Mouse (Mus musculus) retina, postnatal 7 days (tissue): ENCODE data around the gene Tmem258.

ENCODE experiments used
- DNase-seq: peaks from one replicate; pipeline ENCODE4 v3.0.0-alpha.2; 2012; ENCODE audit warnings: low read depth, low spot score

Gene Tmem258

DNA sequence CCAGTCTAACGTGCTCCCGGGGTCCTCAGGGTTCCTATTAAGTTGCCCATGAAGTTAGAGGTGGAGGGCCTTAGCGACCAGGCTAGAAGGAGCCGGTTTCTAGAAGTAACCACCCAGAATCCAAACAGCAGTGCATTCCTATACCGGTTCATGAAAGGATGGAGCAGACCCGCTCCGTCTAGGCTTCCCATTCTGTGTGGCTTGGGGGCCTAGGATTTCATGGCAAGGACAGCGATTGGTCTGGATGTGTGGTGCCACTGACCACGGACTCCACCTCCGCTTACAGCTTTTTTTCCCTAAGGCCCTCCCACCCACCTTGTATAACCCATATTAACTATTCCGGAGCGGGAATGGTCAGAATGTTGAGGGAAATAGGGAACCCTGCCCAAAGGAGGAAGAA, 19.7 kb upstream of the Tmem258 start:
- DNase-seq: no peak

DNA sequence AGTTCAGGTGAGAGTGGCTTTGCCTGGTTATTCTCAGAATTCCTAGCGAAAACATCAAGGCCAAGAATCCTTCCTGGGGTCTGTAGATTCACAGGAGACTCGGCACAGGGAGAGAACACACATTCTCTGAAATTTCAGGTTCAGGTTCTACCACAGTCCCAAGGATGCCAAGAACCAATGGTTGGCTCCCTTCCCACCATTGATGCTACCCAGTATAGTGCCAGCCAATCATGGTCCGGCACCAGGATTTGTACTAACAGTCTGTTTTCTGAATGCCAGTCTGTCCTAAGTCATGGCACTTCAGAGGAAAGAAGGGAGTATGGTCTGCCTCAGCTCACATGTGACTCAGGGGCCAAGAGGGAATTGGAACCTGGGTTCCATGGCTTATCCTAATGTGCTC, 17.9 kb upstream of the Tmem258 start:
- DNase-seq: no peak

DNA sequence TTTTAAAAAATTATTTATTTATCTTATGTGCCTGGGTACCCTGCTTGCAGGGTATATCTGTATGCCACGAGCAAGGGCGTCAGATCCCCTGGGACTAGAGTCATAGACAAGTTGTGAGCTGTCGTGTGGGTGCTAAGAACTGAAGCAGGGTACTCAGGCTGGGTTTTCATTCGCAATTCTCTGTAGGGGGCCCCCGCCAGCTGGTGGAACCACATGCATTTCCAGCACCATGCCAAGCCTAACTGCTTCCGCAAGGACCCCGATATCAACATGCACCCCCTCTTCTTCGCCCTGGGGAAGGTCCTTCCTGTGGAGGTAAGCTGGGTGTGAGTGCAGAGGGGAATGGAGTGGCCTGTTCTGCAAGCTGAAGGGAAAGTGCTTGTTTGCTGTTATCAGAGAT, 17.2 kb upstream of the Tmem258 start:
- DNase-seq: no peak

DNA sequence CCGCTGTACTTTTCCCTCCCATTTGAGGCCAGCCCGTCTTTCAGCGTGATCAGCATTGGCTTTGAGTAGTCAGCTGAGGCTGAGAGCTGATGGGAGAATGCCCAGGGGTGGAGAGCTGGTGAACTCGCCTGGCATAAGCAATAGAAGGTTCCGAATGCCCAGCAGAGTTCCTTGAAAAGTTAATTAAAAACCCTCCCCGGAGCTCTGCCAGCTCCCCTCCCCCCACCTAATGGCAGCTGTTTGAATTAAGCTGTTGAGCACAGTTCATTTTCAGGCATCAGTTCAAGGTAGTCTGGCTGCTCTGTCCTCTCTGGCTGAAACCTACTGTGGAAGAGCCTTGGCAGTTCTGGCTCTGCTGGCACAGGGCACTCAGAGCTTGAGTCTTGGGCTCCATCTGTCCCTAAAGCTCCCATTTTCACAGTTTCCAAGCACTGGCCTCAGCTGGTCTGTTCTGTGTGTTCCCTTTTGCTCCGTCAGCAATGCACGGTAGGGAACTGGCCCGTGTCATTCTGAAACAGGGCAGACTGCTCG, 15.5 kb upstream of the Tmem258 start:
- no peak for DNase-seq

DNA sequence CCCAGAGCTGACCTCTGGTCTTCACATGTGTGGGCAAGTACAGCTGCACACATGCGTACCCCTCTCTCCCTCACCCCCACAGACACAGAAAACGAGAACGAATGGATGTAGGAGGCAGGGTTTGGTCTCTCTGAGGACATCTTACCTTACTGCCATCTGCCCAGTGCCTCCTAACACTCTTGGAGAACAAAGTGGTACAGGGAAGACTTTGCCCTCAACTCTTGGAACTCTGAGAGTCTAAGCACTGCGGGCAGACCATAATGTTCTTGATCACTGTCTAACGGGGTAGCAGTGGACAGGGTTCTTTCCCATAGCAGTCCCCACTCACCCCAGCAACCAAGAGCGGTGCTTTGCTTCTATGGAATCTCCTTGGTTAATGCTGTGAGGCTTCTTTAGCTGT, 14.8 kb upstream of the Tmem258 start:
- no peak for DNase-seq

DNA sequence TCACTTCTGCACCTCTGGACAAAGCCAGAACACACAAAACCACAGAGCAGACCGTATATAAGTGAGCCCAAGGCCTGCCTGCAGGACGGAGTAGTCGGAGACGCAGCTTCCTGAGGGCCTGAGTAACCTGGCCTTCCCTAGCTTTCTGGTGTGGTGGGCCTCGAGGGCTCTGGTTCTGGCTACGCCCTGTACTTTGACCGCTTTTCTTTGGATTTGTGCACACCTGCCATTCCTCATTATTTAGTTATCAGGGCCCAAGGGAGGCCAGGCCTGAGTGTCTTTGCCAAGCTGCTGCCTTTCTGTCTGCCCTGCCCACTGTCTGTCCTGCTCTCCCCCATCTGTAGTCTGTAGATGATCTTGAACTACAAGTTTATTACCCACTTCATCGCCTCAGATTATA, 13.9 kb upstream of the Tmem258 start:
- DNase-seq: no peak

DNA sequence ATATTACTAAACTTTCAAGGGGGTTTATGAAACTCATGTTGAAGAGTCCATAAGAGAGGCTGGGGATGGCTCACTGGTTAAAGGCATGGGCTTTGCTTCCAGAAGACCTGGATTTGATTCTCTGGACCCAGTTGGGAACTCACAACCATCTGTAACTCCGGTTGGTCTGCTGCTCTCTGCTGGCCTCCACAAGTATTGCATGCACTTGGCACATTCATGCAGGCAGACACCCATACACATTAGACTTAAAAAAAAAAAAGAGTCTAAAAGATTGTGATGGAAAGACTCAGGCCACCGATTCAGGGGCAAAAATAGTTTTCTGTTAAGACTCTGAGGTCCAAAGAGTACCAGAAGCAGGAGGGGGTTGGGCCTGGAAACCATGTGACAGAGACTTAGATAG, 13.0 kb upstream of the Tmem258 start:
- peak; percentile 53 for DNase-seq

DNA sequence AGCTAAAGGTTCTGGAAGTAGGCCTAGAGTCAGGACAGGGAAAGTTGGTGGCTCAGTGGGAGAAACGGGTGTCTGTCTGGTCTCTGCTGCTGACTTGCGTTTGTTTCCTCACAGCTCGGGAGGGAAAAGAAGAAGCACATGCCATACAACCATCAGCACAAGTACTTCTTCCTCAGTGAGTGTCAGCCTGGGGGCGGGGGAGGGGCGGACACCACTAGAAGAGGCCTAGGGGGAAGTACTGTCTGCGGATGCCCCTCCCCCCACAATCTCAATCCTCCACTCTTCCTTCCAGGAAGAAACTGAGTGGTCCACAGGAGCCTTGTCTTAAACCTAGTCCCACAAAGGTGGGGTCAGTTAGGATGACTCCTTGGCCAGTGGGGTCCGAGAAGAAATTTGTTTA, 12.5 kb upstream of the Tmem258 start:
- no peak for DNase-seq

DNA sequence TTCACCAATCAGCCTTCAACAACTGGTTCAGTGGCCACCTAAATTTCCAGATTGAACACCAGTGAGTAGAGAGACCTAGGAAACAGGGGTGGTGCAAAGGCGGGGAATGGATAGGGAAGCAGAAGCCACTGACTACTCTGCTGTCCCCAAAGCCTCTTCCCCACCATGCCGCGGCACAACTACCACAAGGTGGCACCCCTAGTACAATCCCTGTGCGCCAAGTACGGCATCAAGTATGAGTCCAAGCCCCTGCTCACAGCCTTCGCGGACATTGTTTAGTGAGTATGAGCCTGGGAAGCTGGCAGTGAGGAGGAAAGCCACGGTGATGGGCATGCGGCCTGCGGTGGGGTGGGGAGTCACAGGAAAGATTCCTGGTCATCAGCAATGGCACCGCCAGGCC, 9.5 kb upstream of the Tmem258 start:
- DNase-seq: no peak

DNA sequence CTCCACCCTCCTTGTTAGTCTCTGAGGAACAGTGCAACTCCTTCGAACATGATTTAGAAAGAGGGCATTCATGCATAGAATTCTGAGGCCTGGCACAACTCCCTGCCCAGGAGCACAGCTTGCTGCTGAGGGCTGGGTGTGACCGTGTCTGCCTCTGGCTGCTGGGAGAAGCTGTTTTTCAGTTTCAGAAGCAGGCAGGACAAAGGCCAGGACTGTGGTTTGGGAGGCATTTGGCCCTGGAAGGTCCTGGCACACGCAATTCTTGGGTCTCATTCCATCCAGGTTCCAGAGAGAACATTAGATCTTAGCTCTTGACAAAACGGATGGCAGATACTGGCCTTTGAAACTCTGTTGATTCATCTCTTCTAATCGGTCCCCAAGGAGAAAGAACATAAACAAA, 8.6 kb upstream of the Tmem258 start:
- no peak for DNase-seq

DNA sequence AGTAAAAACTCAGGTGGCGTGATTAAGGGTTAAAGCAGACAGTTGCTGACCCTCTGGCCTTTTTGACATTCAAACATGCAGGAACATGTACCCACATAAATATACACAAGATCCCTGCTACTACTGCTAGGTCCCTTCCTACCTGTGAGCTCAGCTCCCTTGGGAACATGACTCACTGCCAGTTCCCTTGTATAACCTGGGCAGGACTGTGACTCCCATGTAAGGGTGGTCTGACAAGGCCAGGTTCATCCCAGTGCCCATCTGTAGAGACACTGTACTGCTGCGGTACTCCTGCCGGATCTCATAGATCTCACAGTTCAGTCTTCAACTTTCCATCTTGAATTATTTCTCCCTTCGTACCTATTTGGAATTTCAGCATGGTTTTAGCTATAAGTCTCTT, 6.7 kb upstream of the Tmem258 start:
- no peak for DNase-seq

DNA sequence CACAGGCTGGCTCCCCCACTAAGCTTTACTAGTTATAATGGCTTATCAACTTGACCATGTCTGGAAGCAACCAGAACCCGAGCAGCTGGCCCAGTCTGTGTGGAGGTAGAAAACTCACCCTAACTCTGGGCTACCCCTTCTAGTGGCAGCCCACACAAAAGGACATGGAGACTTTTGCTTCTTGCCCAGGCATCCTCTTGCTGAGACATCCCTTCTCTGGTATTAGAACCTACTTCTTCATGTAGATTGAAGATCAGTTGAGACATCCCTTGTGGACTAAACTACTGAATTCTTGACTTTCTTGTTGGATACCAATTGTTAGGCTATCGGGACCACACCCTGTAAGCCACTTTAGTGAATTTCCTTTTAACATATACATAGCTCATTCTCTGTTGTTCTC, 5.5 kb upstream of the Tmem258 start:
- DNase-seq: no peak

DNA sequence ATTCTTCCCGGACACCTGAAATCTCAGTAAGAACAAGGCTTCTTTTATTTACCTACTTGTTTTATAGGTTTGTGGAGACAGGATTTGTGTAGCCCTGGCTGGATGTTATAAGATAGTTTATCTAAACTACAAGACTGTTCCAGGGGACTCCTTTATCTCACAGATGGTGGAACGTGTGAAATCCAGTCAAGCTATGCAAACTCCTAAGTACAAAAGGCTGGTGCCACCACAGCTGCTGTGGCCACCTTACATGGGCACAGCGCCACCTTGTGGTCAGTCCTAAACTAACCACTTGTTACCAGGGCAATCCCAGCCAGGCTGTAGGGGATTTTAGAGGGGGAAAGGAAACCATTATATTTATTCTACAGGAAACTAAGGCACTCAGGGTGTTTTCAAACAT, 5.1 kb upstream of the Tmem258 start:
- DNase-seq: peak; percentile 67

DNA sequence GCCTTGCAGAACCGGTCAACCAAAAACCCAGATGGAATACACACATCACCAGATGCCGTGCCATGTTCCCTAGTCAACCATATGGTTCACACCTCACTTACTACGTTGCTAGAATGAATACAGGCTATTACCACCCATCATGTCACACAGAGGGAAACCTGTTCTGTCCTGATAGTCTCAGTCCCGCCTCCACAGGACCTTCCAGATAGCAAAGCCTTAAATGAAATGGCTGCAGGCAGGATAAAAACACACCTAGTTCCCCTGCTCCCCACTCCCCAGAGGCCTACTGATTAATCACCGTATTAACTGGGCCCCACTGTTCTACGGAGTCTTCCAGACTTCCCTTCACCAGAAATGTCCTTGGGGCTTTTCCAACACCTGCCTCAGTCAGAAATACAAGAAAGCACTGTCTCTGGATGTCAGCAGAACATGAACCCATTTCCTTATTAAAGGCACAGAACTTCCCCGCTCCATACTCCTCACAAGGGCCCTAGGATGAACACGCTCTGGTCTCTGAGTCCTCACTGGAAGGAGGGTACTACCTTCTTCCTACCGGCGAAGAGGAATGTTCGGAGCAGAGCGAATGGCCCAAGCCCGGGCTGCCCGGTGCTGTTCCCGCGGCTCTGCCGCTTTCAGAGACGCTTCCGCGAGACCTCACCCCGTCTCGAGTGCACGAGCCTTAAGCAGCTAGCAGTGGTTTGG, 517 bp upstream of the Tmem258 start:
- DNase-seq: no peak

DNA sequence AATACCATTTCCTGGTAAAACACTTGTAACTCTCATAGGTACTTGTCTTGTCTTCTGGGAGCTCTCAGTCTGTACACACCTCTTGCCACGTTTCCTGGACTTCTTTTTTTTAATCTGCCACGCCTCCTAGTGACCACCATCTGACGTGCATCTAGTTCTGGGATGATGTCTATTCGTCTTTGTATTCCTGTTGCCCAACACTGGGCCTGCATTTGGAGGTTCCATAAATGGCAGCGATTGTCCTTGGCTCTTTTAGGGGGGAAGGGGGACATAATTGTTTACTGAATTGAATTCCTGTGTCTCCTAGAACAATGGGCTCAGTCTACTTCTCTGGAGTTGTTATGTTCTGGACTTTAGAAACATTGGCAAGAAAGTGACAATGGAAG, 795 bp downstream of the Tmem258 start:
- no peak for DNase-seq

DNA sequence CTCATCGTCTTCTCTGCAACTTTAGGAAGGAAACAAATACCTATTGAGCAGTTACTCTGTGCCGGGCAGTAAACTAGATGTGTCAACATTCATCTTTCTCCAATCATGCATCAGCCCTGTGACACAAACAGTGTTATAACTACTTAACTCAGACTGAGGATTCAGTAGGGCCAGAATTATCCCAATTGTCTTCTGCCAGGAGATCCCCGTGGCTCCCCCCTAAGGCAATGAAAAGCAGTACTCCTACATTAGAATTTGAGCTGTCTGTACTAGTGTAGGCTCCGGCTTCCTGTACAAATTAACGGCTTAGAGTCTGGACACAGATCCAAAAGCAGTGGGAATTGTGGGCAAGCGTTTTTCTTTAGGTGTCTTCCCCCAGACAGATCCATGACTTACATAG, 1.2 kb downstream of the Tmem258 start:
- no peak for DNase-seq

DNA sequence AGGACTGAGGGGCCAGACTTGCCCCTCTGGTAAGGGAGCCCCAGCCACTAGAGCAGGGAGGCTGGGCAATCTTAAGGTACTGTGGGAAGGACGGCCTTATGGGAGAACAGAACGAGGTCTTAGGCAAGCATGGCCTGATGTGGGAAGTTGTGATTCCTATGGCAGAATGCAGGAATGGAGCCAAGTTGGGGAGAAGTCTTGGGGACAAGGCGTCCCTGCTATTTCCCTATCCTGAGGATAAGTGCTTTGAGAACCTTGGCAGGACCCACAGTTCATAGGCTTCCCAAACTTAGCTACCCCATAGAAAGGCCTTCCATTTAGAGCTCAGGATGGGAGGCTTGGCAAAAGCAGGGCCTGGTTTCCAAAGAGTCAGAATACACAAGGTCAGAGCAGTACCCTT, 5.0 kb downstream of the Tmem258 start:
- no peak for DNase-seq

DNA sequence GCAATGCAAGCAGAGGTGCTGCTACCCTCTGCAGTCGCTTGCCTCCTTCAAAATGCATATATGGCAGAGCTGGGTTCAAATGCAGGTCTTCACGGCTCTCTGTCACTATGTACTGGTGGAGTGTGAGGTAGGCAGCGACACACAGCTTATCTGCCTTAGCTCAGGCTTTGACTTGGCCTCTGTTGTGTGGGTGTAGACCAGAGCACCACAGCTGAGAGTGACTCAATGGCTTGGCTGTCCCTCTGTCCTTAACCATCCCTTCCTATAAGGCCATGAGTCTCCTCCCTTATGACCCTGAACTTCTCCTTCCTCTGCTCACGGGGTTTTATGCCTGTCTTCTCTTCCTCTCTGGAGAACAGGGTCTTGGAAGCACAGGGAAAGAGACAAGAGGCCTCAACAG, 7.1 kb downstream of the Tmem258 start:
- no peak for DNase-seq

DNA sequence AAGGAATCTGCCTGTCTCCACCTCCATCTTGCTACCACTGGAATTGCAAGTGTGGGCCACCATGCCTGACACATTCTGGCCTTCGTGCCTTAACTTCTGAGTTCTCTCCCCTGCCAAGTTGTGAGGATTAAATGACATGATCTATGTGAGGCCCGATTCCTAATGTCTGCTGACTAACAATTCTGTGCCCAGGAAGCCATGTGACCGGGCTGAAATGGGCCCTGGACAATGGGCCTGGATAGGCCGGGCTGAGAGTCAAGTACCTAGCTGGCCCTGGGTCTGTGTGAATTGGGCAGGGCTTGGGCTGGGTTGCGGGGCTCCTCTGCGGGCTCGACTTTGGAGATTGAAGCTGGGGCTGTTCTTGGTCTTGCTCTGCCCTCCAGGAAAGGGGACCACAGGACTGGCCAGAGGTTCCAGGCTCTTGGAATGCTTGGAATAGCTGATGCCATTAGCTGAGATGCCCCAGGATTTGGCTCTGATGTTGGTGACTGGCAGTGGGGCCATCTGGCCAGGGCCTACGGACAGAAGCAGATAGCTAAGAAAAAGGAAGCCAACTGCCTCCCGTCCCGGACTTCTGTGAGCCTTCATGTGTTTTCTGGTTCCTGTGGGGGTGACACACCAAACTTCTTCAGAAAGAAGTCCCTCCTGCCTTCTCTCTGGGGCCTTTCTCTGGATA, 10.1 kb downstream of the Tmem258 start:
- no peak for DNase-seq

DNA sequence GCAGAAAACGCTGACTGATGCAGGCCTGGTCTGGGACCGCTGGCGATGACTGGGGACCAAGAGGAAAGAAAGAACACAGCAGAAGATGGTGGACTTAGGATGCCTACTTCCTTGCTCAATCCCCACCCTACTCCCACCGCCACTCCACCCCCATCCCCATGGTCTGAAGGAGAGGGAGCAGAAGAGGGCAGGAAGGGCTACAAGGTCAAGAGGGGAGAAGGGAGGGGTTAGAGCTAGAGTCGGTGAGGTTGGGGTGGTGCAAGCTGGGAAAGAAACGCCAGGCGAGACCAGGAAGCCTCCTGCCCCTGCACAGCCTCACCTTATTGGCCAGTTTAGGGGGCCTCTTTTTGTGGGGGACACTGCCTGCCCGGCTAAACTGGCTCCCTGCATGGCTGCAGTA, 12.3 kb downstream of the Tmem258 start:
- no peak for DNase-seq

DNA sequence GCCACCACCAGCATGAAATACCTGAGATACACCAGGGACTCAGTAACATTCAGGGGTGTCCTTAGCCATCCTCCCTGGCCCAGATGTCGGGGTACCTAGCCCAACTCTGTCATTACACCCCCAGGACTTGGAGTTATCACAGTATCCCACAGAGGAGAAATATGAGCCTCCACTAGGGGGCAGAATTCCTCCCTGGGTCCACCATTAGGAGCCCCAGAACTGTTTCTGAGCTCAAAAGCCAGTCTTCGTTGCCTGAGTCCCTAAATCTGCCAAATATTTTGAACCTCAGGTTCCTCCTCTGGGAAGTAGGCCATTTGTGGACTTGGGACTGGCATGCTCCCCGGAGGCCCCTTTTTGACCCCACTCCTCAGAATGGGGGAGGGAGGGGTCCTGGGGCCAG, 15.3 kb downstream of the Tmem258 start:
- peak; percentile 41 for DNase-seq

DNA sequence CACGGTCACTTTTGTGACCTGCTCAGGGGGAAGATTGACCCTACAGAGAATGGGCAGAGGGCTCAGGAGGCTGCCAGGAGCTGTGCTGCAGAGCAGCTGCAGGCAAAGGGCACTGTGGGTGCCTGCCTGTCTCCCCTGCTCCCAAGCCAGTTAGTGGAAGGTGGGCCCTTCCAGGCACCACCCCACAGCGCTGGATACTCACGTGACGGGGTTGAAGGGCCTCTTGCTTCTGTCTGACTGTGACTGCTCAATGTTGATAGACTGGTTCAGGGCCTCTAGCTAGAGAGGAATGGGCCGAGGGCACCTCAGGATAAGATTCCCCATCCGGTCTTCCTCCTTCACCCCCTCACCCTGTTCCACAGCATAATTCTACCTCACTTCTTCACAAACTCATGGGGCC, 15.8 kb downstream of the Tmem258 start:
- DNase-seq: no peak

DNA sequence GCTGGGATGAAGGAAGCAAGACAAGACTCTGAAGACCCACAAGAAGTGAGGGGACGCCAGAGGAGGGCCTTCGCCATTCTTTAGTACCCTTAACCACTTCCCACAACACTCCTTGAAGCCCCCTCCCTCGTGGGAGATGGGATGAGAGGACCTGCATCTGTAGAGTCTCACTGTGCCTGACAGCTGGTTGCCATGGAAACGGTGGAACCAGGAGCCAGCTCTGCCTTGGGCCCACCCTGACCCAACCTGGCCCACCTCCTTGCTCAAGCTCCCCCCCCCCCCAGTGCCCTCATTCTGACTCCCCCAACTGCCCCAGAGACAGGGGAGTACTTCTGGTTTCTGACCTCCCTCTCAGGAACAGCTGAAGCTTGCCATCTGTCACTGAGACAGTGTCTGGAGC, 17.8 kb downstream of the Tmem258 start:
- no peak for DNase-seq

DNA sequence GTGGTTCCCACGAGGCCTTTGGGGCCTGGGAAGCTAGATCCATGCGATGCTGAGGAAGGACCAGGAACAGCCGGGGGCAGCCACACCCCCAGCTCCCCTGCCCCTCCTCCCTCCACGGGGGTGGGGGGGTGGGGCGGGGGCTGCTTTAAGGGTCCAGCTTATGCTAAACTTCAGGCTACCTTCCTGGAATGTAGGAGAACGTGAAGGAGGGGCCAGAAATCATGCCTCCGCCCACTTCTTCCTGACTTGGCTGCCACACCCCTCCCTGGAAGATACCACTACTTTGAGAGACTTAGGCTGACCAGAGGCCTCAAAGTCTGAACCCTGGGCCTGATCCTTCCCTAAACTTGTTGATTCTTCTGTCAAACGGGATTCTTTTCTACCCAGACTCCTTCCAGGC, 18.8 kb downstream of the Tmem258 start:
- no peak for DNase-seq
